Mouse (Mus musculus): Measurements from ENCODE around the gene Nek1.
"Not testable (repeated sequence)": the region's sequence is repeated elsewhere in the genome, so short reads cannot be mapped to it uniquely, and the experiment has no call there.

The Nek1 gene

GRCm38 (mm10) chr8:60984260-60985010 lies 8.6 kb upstream of the Nek1 start:
- DNase-seq (ENCODE audit: low read depth) = not testable (repeated sequence)

GRCm38 (mm10) chr8:60992561-60992909 lies 460 bp upstream of the Nek1 start:
- DNase-seq (ENCODE audit: low read depth) = peak; percentile 53

- no peak for DNase-seq (ENCODE audit: low read depth)
These were observed 618 bp downstream of the Nek1 start for GRCm38 (mm10) chr8:60993639-60993986.

GRCm38 (mm10) chr8:60996468-60996867 lies 3.5 kb downstream of the Nek1 start:
- DNase-seq (ENCODE audit: low read depth) = no peak

- peak; percentile 31 for DNase-seq (ENCODE audit: low read depth)
These were observed 49.0 kb downstream of the Nek1 start for GRCm38 (mm10) chr8:61041951-61042350.

GRCm38 (mm10) chr8:61043874-61044273 lies 50.9 kb downstream of the Nek1 start:
- no peak for DNase-seq (ENCODE audit: low read depth)

- DNase-seq (ENCODE audit: low read depth) = no peak
These were observed 53.8 kb downstream of the Nek1 start for GRCm38 (mm10) chr8:61046816-61047215.

GRCm38 (mm10) chr8:61053017-61053416 lies 60.0 kb downstream of the Nek1 start:
- no peak for DNase-seq (ENCODE audit: low read depth)

GRCm38 (mm10) chr8:61054313-61054712 lies 61.3 kb downstream of the Nek1 start:
- no peak for DNase-seq (ENCODE audit: low read depth)

- DNase-seq (ENCODE audit: low read depth) = no peak
These were observed 64.0 kb downstream of the Nek1 start for GRCm38 (mm10) chr8:61056997-61057396.

- no peak for DNase-seq (ENCODE audit: low read depth)
These were observed 66.1 kb downstream of the Nek1 start for GRCm38 (mm10) chr8:61059143-61059542.

GRCm38 (mm10) chr8:61060412-61060811 lies 67.4 kb downstream of the Nek1 start:
- DNase-seq (ENCODE audit: low read depth) = no peak

- no peak for DNase-seq (ENCODE audit: low read depth)
These were observed 82.1 kb downstream of the Nek1 start for GRCm38 (mm10) chr8:61075059-61075458.

- DNase-seq (ENCODE audit: low read depth) = no peak
These were observed 117.5 kb downstream of the Nek1 start for GRCm38 (mm10) chr8:61110496-61110895.

- DNase-seq (ENCODE audit: low read depth) = no peak
These were observed 118.9 kb downstream of the Nek1 start for GRCm38 (mm10) chr8:61111940-61112339.

- DNase-seq (ENCODE audit: low read depth) = no peak
These were observed 128.6 kb downstream of the Nek1 start for GRCm38 (mm10) chr8:61121631-61122030.

GRCm38 (mm10) chr8:61127299-61127861 lies 134.4 kb downstream of the Nek1 start:
- DNase-seq (ENCODE audit: low read depth) = no peak

GRCm38 (mm10) chr8:61132561-61133134 lies 139.7 kb downstream of the Nek1 start:
- DNase-seq (ENCODE audit: low read depth) = no peak

GRCm38 (mm10) chr8:61141869-61142268 lies 148.9 kb downstream of the Nek1 start:
- no peak for DNase-seq (ENCODE audit: low read depth)

GRCm38 (mm10) chr8:61142302-61142701 lies 149.3 kb downstream of the Nek1 start:
- DNase-seq (ENCODE audit: low read depth) = no peak

- no peak for DNase-seq (ENCODE audit: low read depth)
These were observed 149.8 kb downstream of the Nek1 start for GRCm38 (mm10) chr8:61142845-61143244.

- no peak for DNase-seq (ENCODE audit: low read depth)
These were observed 155.7 kb downstream of the Nek1 start for GRCm38 (mm10) chr8:61148728-61149127.

- no peak for DNase-seq (ENCODE audit: low read depth)
These were observed 157.6 kb downstream of the Nek1 start for GRCm38 (mm10) chr8:61150596-61150995.

GRCm38 (mm10) chr8:61156406-61156805 lies 163.4 kb downstream of the Nek1 start:
- DNase-seq (ENCODE audit: low read depth) = no peak

Measured in c-Kit-positive CD71-negative TER-119-negative erythroid progenitor cells, embryonic 14.5 days (primary cell).